Mouse (Mus musculus) bone marrow, adult 2 months (tissue): ENCODE measurements around the gene Rasal2.

Experiments
- CTCF ChIP-seq: fragments of 200-500 bp; IDR thresholded peaks from 2 replicates; pipeline ENCODE4 v1.5.1; 2011; ENCODE audit warnings: low read length, control low read depth; ENCODE audit not compliant: control insufficient read depth, insufficient read depth
- POLR2A ChIP-seq: fragments of 200-500 bp; IDR thresholded peaks from 2 replicates; pipeline ENCODE4 v1.6.1; 2011; ENCODE audit warnings: low read depth, mild to moderate bottlenecking, control low read depth, low read length, borderline replicate concordance; ENCODE audit not compliant: control insufficient read depth

GRCm38 (mm10) chr1:157434404-157434803, 22.0 kb upstream of the Rasal2 start:
- TF ChIP-seq POLR2A (no peak), CTCF (no peak)
